Mouse (Mus musculus) embryo, embryonic 9.5 days (tissue): ENCODE data around the gene Nfe2l2.
"Not testable (repeated sequence)": the region's sequence is repeated elsewhere in the genome, so short reads cannot be mapped to it uniquely, and the experiment has no call there.

Experiments used
- DNase-seq: peaks from one replicate; pipeline ENCODE4 v3.0.0-alpha.2; 2017; ENCODE audit errors: extremely low spot score

Nfe2l2 gene

GRCm38 (mm10) chr2:75713083-75713482 is 8.6 kb upstream of the Nfe2l2 start:
- no peak for DNase-seq

DNA sequence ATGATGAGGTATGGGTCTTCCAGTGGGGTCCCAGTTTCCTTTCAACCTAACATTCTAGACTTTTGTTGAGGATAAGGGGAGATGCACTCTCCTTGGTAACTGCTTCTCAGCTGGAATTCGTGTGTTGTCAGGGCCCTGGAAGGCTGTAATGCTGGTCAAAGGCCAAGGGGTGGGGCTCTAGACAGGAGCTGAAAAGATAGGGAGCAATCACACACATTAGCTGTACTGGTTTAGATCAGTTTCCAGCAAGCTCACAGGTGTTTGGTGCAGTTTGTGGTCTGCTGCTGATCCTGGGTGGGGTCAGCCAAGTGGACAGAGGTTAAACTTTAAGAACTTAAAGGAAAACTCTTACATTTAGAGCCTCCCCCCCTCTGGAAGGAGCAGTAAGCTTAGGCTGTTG is 3.0 kb upstream of the Nfe2l2 start:
- DNase-seq, result no peak

GRCm38 (mm10) chr2:75706435-75706834 is 2.0 kb upstream of the Nfe2l2 start:
- no peak for DNase-seq

GRCm38 (mm10) chr2:75705162-75705752 is 816 bp upstream of the Nfe2l2 start:
- DNase-seq, result no peak

DNA sequence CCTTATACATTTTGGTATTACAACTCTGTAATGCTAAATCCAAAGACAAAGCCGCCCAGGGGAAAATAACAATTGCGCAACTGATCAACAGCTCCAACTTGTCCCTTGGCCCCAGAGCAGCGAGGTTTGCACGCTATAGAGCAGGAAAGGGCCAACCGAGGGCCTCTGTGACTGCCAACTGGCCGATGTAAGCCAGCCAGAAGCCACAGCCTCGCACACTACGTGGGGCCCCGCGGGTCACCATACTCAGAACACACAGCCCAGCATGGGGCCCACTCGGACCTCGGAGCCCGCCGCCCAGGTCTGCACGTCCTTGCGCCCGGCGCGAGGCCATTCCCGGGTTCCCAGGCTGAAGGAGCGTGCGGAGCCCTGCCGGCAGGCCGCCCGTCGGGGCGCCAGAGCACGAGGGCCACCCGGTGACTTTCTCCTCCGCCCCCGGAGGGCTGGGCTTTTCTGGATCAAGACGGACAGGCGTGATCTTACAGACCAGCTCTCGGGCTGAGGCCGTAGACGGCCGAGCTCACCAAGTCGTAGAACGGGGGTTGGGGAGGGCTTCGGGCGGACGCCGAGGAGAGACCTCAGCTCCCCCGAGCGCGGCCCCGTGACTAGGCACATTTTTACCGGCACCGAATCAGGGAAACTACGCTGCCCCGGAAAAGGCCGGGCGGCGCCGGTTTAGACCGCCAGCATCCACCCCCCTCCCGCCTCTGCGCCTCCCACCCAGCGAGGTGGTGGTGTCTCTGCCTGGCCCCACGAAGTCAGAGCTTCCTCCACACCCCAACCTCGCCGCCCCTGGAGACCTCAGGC is 863 bp downstream of the Nfe2l2 start:
- DNase-seq, result peak; percentile 88

- DNase-seq, result no peak
Observed at GRCm38 (mm10) chr2:75702588-75702976, 1.9 kb downstream of the Nfe2l2 start.

- DNase-seq, result no peak
Observed at GRCm38 (mm10) chr2:75701822-75702587, 2.4 kb downstream of the Nfe2l2 start.

- no peak for DNase-seq
Observed at GRCm38 (mm10) chr2:75701207-75701606, 3.2 kb downstream of the Nfe2l2 start.

DNA sequence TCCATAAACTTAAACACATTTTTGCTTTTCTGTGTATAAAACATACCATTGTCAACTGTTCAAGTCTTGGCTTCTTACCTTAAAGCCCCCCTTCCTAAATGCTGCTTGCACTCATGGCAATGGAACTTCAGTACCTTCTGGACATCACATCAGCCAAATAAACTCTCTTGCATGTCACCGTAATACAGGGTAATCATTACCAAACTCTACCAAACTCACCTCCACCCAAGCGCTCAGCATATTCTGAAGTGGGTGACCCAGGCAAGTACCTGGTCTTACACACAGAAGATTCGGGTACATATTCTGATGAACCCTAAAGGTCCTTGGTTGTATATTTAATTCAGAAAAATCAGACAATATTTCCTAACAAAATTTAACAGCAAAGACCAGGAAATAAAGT is 3.9 kb downstream of the Nfe2l2 start:
- no peak for DNase-seq

DNA sequence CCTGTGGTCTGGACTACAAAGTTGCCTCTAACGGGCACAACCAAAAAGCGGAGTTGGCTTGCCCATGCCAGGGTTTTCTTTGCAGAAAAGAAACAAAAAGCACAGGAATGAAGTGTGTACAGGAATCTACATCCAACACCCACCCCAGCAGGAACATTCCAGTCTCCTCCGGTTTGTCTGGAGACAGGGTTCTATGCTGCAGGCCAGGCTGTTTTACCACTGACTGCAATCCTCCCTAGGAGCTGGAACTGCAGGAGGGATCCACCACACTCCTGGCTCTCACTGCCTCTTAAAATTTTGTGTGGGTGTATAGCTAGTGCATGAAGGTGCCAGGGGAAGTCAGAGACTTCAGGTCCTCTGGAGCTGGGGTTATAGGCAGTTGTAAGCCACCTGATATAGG is 5.6 kb downstream of the Nfe2l2 start:
- no peak for DNase-seq

DNA sequence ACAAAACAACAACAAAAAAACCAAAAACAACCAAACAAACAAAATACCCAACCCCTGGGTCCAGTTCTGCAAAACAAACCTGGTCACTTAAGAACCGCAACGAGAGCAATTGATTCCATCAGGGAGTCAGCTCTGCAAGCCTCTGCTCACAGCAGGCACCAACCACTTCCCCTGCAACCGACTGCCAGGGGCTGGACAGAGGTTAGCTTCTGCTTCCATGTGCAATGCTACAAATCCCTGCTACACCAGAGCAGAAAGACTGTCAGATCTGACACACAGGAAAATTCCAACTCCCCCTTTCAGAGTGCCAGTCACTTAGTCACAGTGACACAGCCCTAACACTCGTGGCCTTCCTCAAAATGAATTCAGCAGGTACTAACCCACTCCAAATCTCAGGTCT is 6.4 kb downstream of the Nfe2l2 start:
- DNase-seq, result no peak

DNA sequence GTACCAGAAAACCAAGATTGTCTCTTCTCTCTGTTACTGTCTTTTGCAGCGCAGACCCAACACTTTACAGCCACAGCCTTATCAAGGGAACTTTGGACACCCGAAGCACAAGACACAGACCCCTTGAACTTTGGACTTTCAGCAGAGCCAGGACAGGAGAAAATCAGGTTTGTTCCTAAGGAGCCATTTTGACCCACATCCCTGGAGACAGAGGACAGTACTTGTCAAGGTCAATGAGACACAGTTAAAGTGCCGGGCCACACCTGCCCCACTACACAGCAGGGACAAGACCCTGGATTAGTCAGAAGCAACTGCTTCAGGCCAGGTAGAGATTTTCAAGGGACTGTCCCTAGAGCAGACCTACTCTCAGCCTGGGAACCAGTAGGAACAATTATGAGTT is 7.2 kb downstream of the Nfe2l2 start:
- DNase-seq, result no peak

GRCm38 (mm10) chr2:75696371-75696770 is 8.1 kb downstream of the Nfe2l2 start:
- DNase-seq, result no peak

DNA sequence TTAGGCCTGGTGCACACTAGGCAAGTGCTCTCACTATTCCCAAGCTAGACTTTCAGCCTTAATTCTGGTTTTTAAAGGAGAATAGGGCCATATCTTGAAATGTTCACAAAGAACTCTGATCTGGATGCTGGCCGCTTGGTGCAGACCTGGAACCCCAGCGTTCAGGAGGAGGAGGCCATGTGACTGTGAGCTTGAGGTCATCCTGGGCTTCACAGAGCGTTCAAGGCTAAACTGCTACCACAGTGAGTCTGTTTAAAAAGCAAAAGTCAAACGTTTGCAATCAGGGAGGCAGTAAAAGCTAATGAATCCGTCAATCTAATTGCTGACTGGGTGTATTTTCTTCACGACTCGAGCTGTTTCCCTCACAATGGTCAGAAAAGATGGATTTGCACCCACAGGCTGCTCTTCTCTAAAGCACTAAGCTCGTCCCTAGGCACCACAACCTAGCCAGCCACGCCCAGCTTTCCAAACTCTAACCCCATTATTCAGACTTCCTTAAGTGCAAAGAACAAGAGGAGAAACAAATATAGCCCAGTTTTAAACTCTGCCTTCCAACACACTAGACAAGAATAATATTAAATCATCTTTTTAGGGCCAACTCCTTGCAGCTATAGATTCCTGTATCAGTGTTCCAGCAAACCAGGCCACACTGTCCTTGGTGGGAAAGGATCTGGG is 8.6 kb downstream of the Nfe2l2 start:
- DNase-seq, result no peak

GRCm38 (mm10) chr2:75694926-75695325 is 9.5 kb downstream of the Nfe2l2 start:
- not testable (repeated sequence) for DNase-seq

- DNase-seq, result no peak
Observed at GRCm38 (mm10) chr2:75692369-75692768, 12.1 kb downstream of the Nfe2l2 start.

- no peak for DNase-seq
Observed at GRCm38 (mm10) chr2:75691316-75691715, 13.1 kb downstream of the Nfe2l2 start.

GRCm38 (mm10) chr2:75690656-75691055 is 13.8 kb downstream of the Nfe2l2 start:
- DNase-seq, result no peak

- no peak for DNase-seq
Observed at GRCm38 (mm10) chr2:75689482-75690158, 14.8 kb downstream of the Nfe2l2 start.

DNA sequence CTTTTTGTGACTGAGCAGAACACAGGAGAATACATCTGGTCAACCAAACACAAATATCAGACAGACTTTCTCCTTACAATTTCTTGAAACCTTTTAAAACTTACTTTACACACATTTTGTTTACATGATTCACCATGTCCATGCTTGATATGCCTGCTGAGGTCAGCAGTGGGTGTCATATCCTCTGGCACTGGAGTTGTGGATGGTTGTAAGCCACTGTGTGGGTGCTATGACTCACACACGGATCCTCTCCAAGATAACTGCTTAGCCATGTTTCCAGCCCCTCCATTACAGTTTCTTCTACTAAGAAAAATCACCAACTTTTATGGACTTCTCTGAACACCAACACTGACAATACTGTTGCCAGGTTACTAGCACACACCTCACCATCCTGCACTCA is 15.5 kb downstream of the Nfe2l2 start:
- DNase-seq, result no peak

DNA sequence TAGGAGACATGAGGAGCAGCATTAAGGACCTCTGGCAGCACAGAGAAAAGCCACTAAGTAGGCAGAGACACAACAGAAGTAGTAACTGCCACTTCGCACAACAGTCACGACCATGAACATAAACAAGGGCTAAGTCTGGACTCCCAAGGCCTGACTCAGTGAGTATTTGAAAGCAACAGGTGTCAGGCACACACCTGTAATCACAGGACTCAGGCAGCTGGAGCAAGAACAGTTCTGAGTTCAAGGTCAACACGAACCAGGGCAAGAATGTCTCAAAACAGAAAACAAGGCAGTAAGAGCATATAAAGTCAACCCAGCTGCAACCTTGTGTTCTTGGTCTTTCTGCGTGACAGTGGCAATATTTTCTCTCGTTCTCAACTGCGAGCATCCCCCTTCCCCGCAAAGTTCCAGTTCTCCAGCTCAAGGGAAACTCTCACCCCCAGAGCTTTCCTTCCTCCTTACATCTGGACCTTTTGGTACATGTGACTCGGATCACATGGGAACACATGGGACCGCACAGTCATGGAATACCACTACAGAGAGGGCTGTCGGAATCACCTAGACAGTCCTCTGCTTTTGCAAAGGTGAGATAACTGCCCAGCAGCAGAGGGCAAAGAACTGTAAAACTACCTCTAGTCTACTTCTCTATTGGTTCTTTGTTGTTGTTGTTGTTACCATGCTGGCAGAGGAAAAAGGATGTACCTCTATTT is 17.2 kb downstream of the Nfe2l2 start:
- no peak for DNase-seq
